Mouse (Mus musculus): ENCODE measurements around the gene Ifit1bl2.

The Ifit1bl2 gene

DNA sequence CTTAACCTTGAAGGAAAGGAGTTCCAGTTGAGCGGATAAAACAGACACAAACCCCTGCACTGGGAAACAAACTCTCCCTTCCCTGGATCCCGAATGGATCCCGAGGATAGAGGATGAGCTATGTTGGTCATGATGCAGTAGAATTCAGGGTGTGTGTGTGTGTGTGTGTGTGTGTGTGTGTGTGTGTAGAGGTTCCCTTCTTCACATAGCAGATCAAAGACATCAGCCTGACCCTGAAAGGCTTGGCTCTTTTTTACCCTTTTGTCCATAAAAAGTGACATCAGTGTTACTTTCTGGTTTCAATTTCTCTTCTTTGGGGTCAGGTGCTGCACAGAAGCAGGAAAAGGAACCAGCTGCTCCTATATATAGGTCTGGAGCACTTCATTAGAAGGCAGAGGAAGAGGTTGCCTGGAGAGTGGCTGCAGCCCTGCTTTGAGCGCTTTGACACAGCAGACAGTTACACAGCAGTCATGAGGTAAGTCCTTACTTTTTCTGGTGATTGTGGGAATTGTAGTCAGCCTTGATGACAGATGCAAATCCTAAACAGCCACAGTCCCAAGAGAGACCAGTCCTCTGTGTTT lies 70.6 kb downstream of the Ifit1bl2 start:
- in situ Hi-C loops (cut with MboI; ENCODE audit: unreplicated experiment in 2 of 2): no loop called here

DNA sequence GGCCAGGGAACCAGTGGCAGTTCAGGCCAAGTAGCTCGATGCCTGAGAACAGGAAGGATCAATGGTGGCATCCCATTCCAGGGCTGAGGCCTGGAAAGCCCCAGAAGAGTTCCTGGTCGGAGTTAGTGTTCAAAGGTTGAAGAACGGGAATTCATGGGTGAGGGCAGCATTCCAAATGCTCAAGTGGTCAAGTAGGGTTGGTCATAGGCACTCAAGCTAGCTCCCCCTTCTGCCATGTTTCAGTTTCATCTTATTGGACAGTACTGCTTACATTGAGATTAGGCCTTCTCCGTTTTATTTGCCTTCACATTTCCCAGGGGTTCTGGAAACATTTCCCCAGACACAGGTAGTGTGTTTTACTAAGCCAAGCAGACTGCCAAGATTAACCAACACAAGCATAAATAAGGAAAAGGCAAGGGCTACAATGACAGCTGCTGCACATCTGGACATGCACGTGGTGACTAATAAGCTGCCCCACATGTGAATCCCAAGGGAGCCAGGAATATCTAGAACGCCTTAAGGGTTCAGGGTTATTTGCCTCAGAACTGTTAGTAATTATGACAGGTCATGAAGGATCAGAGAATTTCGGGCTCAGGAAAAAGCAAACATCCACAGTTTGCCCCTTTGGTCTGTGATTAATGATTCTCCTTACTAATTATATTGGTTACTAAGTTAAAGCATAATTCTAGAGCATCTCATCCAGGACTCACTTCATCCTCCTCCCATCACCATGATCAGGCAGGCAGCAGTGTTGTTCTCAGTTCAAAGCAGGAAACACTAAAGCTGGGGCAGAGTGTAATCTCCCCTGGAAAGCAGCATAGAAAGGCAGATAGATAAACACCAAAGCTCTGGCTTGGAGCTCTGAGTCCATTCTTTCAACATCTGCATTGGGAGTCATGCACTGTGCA lies 71.3 kb downstream of the Ifit1bl2 start:
- in situ Hi-C loops (cut with MboI; ENCODE audit: unreplicated experiment in 2 of 2): no loop called here

Measured in v-Abl transformed pro-B cells (cell line).